Mouse (Mus musculus) gastrocnemius, postnatal 4 days (tissue): ENCODE measurements around the gene Dag1. TPM values are rescaled to one million over a fixed set of nuclear protein-coding genes. Genes with fewer than 3 reads are reported as not detected.
A peak's percentile ranks its signal among the peaks of the same experiment; 100 is the strongest.
"Not testable (repeated sequence)": the region's sequence is repeated elsewhere in the genome, so short reads cannot be mapped to it uniquely, and the experiment has no call there.

ENCODE experiments used
- DNase-seq, 2 experiments: peaks; one replicate each; pipeline ENCODE4 v3.0.0; 2021 to 2022; ENCODE audit warnings: low spot score in 2 of 2, mixed read lengths in 2 of 2
- long read RNA-seq, 2 experiments: library from polyadenylated mRNA; stranded (forward); transcript quantifications; one replicate each; pipeline ENCODE4 v2.0.0; 2021
- total RNA-seq, 2 experiments: library from RNA; stranded (reverse); gene quantifications; 2 replicates each; pipeline ENCODE4 v1.2.3; 2021

Gene Dag1
- 100 to 1,000 TPM; 400 to 402 TPM for total RNA-seq
- long read RNA-seq, experiment 1, full-length matches to known transcripts = 36 of 128 reads
- long read RNA-seq, experiment 1, partial matches to known transcripts = 3 of 128 reads
- long read RNA-seq, experiment 1, other reads (novel, unspliced or antisense) = 89 of 128 reads
- long read RNA-seq, experiment 2, full-length matches to known transcripts = 90 of 210 reads
- long read RNA-seq, experiment 2, partial matches to known transcripts = 6 of 210 reads
- long read RNA-seq, experiment 2, other reads (novel, unspliced or antisense) = 114 of 210 reads

DNA sequence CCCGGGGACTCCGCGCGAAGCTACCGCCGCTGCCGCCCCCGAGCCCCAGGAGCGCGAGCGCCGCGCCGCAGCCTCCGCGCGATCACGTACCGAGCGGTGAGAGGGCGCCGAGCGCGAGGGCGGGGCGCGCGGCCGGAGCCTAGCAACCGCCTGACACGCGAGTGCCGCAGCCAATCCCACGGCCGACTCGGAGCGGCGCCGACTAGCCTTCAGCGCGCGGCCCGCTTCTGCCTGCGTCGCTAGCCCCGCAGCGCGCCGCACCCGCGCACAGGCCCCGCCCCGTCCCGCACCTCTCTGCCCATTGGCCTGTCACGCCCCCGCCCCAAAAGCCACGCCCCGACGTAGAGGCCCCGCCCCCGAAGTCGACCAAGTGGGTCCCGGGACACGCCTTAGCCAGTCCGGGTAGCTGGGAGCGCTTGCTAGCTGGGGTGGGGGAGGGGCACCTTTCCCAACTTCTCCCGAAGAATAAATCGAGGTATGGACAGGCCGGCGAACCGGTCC is at the start of gene Dag1:
TSS of gene Dag1 (minus strand) at position 269 of the 501 bp plus-strand sequence.
- peak; percentile 100 for DNase-seq

GRCm38 (mm10) chr9:108308141-108308540 is 44.4 kb upstream of the Dag1 start:
- DNase-seq = no peak

DNA sequence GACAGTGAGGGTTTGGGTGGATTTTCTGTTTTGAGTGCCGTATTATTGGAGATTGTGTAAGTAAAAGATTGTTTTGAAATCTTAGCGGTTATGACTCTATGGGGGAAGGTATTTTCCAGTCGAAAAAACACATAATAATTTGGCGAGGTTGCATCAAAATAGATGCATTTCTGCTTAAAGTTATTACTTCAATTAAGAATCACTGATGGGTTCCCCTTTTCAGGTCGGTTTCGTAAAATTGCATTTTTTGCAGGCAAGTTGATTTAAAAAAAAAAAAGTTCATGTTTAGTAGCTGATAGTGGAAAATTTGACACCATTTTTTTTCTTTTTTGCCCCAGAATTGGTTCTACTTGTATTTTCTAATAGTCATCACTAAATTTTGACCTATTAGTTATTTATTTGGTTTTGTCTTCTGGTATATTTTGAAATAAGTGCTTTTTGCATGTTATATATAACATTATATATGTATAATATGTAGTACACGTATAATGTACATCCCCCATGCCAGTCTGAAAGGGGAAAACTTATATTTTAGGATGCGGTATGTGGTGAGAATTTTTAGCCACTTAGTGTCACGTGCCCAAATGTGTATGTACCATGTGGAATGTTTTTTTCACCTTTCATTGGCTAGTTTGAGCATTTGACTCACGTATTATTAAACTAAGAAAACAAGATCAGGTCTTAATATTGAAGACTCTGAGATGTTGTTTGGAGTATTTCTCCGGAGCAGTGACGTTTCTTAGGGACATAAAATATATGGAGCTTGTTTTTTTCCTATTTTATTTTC is 43.5 kb upstream of the Dag1 start:
- DNase-seq = no peak

DNA sequence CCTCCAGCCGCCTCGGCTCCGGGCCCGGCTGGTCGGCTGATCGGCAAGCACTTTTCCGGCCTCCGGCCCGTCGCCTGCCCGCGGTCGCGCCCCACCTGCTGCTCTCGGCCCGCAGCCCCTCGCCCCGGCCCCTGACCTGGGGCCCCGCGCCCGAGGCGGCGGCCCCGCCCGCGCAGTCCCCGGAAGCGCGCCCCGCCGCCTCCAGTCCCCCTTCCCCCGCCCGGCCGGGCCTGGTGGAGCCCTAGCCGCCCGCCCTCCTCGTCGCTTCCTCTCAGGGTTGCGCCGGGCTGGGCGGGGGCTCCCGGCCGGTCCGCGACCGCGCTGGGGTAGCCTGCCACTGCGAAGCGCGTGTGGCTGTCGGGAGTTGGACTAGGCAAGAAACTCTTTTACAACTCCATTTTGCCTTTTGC is 42.8 kb upstream of the Dag1 start:
- peak; percentile 77 to 88 for DNase-seq

- DNase-seq = peak; percentile 91 to 96
Observed at GRCm38 (mm10) chr9:108305629-108306520, 42.1 kb upstream of the Dag1 start, which contains the start of the genes Rhoa and Tcta. Gene Rhoa, plus strand, starts transcription at chr9:108306129. Gene Tcta, minus strand, starts transcription at chr9:108306160.

DNA sequence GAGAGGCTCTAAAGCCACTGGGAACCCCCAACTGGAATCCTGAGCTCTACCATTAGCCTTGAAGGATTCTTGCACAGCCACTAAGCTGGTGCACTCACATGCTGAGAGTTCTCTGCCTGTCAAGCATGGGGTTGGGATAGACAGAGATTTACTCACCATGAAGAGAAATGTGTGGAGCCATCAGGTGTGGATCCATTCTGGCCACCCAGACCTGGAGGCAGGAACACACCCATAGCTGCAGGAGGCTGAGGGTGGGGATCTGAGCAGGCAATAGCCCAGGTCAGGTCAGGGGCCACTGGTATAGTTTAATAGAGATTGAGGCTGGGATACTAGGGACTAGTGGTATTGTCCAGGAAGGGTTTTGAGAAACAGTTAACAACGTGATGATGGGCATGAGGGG is 41.4 kb upstream of the Dag1 start:
- no peak for DNase-seq

GRCm38 (mm10) chr9:108304716-108305115 is 41.0 kb upstream of the Dag1 start:
- DNase-seq = no peak

- no peak for DNase-seq
Observed at GRCm38 (mm10) chr9:108301853-108302252, 38.1 kb upstream of the Dag1 start.

- no peak for DNase-seq
Observed at GRCm38 (mm10) chr9:108296453-108297355, 32.9 kb upstream of the Dag1 start, which contains the start of gene Amt. Gene Amt, plus strand, starts transcription at chr9:108296853.

- DNase-seq = no peak
Observed at GRCm38 (mm10) chr9:108290773-108291172, 27.0 kb upstream of the Dag1 start.

- DNase-seq = peak; percentile 55 to 86
Observed at GRCm38 (mm10) chr9:108290016-108290750, 26.4 kb upstream of the Dag1 start, which contains the start of gene Nicn1. Gene Nicn1, plus strand, starts transcription at chr9:108290429.

DNA sequence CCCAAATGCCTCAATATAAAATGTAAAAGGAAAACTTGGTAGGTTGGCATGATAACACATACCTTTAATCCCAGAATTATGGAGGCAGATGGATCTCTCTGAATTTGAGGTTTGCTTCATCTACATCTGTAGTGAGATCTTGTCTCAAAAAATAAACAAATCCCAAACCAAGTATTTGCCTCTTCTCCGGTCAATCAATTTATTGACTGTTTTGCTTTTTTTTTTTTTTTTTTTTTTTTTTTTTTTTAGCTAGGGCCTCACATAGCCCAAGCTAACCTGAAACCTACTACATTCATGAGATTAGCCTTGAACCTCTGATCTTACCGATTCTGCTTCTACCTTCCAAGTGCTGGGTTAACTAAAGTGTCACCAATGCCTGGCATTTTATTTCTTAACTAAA is 25.6 kb upstream of the Dag1 start:
- DNase-seq = no peak

GRCm38 (mm10) chr9:108287526-108288238 is 23.9 kb upstream of the Dag1 start:
- not testable (repeated sequence) for DNase-seq

DNA sequence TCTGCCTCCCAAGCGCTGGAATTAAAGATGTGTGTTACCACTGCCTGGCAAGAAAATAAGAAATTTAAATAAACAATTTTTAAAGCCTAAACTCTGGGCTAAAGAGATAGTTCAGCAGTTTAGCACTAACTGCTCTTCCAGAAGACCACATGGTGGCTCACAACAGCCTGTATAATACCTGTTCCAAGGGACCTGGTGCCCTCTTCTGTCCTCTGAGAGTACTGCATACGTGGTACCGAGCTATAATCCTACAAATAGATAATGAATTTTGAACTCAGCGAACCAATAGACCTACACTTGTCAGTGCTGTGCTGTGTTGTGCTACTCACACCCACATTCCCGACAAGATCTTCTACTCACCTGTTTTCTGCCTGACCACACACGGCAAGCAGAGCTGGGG is 20.7 kb upstream of the Dag1 start:
- peak in 1 of 2 experiments; percentile 72 for DNase-seq

GRCm38 (mm10) chr9:108280071-108280828 is 16.5 kb upstream of the Dag1 start:
- peak; percentile 70 to 90 for DNase-seq

DNA sequence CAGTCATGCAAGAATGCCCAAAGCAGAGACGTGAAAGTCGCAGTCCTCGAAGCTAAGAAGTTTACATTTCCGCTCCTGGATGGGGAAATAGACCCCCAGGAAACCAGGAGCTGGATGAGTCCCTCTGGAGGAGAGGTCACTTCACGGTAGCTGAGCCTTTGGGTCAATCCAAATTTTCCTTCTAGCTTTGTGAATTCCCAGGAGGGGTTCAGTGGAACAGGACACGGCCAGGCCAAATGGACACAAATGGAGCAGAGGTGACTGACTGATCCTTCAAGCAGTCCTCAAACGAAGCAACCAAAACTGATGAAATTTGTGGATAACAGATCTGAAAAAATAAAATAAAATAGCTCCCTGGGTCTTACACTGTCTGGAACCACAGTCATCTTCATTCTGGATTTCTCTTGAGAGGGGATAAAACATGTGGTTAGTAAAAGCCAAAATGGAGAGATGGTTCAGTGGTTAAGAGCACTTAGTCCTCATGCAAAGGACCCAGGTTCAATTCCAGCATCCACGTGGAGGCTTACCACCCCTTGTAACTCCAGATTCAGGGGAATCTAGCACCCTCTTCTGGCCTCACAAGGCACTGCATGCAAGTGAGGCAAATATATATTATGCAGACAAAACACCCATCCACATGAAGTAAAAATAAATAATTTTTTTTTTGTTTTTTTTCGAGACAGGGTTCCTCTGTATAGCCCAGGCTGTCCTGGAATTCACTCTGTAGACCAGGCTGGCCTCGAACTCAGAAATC is 15.1 kb upstream of the Dag1 start:
- DNase-seq = no peak

DNA sequence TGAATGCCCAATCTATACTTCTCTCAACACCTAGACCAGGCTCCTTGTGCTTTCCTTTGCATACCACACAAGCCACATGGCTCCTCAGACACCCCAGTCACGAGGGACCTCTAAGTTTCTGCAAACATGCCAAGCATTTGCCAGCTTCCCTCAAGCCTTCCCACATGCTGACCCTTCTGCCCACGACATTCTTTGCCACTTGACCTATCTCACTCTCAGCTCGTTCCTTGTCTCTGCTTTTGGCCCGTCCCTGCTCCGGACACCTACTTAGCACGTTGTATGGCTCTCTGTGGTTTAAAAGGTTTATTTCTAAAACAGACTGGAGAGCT is 11.5 kb upstream of the Dag1 start:
- no peak for DNase-seq
